Mouse (Mus musculus): Measurements from ENCODE around the gene Tuba4a.
A peak's percentile ranks its signal among the peaks of the same experiment; 100 is the strongest.

The Tuba4a gene

GRCm38 (mm10) chr1:75219531-75219930 lies at the start of gene Tuba4a:
TSS of gene Tuba4a (minus strand) at chr1:75219865.
- DNase-seq: peak; percentile 51

DNA sequence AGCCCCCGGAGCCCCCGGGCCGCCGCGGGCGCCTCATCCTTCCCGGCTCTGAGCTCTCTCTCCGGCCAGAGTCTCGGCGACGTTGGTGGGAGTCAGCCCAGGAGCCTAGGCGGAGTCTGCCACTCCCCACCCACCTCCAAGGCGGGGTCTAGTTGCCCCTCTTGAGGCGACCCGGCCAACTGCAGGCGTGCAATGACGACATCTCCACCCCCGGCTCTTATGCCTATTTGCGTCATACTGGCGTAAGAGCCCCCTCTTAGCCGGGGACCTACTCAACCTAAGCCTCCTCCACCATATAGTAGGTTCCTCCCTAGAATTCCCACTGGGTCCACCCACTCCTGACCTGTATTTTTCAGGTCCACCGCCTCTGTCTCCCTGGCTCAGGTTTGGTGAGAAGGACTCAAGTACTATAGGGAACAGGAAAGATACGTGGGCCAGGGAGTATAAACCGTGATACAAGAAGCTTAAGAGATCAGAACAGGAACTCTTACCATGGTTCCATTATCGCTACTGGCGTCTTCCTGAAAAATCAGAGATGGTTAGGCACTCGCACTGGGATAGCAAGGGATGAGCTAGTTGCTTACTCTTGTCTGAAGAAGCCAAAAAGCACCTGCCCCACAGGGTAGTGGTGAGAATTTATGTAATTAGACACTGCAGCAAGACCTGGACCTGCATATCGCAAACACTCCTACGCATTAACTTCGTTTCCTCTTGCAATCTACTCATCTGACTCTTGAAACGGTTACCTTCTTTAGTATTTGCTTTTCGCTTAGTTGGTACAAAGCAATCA lies 44.6 kb upstream of the Tuba4a start, which contains the start of gene Ptprn:
TSS of gene Ptprn (minus strand) at position 412 of the 790 bp plus-strand sequence.
- no peak for DNase-seq

DNA sequence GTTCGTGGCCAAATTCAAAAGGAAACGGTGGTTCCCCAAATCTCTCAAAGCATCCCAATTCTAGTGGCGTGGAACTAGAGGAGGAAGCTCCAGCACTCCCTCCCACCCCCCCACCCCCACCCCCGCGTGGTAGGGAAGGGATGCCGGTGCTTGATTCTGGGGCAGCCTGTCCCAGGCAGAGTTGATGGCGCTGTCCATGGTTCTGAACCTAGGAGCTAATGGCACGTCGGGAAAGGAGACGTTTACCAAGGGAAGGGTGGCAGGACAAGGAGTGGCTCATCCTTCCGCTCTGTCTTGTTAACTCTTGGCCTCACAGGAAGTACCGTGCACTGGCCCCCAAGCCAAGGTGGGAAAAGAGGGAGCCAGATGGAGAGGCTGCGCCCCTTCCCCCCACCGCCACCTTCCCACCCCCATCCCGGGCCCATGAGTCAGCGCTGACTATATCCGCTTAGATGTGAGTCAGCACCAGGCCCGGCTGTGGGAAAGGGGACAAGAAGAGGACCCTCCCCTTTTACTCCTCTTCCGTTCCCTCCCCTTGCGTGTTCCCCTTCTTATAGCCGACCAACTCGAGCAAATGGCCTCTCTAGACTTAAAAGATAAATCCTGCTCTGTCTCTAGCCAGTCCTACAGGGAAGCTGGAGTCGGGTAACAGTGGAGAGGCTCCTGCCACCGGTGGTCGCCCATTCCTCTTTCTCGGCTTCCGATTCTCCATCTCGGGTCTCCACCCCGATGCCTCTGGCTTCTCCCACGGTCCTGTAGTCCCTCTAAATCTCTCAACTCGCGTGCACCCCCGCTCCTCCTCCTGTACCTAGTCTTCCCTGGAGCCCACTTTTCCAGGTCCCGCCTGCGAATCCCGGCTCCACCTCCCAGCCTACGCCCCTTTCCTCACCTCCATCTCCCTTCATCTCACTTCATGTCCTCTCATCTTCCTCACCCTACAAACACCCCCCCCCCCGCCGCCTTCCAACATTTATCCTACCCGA lies 43.6 kb upstream of the Tuba4a start:
- DNase-seq: peak; percentile 75

GRCm38 (mm10) chr1:75261278-75261677 lies 41.6 kb upstream of the Tuba4a start:
- DNase-seq: no peak

DNA sequence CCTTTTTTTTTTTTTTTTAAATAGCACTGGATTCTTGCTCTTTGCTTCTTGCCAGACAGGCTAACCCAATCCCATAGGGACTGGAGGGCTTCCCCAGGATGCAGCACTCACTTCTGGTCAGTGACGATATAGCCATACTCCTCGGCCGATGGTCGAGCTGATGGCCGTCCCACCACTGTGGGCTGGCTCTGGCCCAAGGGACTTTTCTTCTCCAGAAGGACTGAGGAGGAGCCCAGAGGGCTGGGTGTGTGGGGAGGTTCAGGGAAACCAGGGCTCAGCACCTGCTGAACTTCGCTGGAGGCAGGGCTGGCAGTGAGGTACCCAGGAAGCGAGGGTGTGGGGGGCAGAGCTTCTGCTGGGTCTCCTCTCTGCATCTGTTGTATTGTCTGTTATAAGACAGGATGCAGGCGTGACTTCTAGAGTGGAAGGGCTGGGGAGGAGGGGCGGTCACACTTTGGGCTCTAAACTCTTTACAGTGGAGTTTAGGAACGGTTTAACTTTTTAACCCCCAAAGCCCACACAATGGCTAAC lies 35.9 kb upstream of the Tuba4a start:
- no peak for DNase-seq

- DNase-seq: no peak
These were observed 35.0 kb upstream of the Tuba4a start for GRCm38 (mm10) chr1:75254625-75255013.

DNA sequence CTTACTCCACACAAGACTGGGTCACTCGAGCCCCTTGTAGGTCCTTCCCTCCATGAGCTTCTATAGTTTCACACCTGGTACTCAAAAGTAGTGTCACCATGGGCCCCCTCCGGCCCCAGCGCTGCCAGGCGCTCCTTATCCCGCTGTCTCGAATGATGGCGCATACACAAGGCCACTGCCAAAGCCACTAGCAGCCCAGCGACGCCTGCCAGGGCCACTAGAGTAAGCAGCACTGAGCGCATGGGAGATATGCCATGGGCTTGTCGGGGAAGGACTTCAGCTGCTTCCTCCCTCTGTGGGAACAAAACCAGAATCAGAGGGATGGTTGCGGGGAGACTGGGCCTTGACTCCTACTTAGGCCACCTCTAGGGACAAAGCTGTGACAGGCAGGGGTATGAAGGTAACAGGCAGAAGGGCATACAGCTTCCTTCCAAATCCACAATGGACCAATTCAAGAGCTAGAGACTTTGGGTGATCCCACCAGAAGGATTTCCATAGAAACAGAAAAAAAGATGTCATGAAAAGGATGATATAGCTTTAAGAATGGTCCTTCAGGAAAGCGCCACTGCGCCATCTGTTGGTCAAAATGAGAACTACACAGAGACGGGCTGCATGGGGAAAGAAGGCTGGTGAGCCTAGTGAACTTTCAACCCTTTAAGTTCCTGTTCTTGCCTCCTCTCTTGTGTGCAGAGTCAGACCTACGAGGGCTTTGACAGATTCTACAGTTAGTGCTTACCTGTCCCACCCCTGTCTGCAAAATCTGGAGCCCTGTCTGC lies 34.4 kb upstream of the Tuba4a start:
- DNase-seq: peak; percentile 85

- DNase-seq: no peak
These were observed 33.4 kb upstream of the Tuba4a start for GRCm38 (mm10) chr1:75253029-75253428.

- DNase-seq: no peak
These were observed 32.6 kb upstream of the Tuba4a start for GRCm38 (mm10) chr1:75252308-75252707.

DNA sequence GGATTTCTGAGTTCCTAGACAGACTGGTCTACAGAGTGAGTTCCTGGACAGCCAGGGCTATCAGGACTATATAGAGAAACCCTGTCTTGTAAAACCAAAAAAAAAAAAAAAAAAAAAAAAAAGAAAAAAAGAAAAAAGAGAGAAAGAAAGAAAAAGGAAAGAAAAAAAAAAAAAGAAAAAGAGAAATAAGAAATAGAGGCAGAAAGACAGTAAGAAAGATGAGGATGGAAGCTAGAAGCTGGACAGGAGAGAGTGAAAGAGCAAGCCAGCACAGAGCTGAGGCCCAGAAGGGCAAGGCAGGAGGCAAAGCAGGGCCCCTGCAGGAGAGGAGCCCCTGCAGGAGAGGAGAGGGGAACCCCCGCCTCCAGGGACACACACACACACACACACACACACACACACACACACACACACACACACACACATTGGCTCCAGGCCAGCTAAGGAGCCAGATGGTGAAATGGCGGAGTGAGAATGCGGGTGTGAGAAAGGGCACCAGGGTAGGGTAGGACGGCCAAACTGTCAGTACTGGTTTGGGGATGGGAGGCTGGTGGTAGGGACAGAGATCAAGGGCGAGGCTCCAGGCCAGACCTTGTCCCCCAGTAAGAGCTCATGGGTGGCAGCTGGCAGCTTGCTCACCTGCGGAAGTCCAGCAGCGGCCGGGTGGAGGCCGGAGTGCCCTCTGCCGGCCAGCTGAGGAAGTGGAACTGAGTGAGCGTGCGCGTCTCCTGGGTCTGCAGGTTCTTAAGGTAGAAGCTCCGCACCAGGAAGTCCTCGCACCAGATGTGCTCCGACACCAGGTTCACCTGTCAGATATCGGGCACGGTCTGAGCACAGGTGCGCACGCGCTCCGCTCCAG lies 31.7 kb upstream of the Tuba4a start:
- DNase-seq: peak; percentile 87

DNA sequence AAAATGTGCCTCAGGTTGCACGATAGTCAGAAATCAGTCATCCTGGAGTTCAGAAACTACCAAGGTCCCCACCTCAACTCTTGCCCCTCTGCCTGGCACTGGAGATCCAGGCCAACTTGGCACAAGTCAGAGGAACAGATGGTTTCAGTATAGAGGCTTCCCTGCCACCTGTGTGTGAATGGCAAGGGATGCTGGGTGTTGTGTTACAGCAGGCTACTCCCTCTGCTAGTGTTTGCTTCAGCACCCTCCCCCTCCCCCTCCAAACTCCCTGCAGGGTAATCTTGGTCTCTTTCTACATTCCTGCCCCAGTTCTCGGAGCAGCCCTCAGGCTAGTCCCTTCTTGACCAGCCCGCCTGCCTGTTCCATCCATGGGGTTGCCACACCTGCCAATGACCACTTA lies 30.8 kb upstream of the Tuba4a start:
- no peak for DNase-seq

GRCm38 (mm10) chr1:75248041-75248772 lies 28.5 kb upstream of the Tuba4a start:
- no peak for DNase-seq

GRCm38 (mm10) chr1:75247071-75247930 lies 27.6 kb upstream of the Tuba4a start:
- no peak for DNase-seq

DNA sequence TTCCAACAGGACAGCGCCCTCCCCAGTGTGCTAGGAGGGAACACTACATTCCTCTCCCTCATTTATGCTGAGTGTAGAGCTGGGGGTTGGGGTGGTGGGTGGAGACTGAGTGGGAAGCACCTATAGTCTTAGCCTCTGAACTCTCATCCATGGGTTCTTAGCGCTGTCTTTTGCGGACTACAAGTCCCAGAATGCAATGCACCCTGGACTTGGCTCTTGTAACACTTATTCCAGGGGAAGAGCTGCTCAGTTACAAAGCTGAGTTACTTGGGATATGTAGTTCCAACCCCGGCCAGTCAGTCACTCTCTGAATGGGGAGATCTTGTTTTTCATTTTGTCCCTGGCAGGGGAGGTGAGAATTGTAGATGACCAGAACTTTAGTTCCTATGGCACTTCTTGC lies 25.2 kb upstream of the Tuba4a start:
- DNase-seq: peak; percentile 41

DNA sequence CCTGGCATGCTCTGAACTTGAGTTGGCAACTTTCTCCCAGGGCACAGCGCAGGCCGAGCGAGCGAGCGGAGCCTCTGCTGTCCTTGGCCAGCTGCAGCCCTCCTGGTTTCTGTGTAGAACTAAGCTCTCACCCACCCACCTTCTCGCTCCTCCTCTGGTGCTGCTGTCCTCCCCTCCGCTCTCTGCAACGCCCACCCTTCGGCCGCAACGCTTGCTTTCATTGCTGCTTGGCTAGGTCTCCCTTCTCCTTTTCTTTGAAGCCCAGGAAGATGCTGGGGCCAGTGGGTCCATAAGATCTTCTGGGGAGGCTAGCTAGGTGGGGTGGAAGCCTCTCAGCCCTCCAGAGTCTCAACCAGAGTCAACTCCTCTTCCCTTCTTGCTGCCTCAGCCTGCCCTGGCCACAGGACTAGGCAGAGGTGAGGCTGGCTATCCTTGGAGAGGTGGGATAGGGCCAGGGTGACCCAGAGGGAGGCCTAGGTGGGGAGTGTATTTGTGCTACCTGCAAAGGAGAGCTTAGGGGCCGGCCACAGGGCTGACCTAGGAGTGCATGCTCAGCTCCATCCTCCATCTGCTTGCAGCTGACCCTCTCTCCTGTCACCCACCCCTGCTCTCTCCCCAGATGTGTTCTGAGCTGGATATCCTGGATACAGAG lies 24.6 kb upstream of the Tuba4a start:
- no peak for DNase-seq

DNA sequence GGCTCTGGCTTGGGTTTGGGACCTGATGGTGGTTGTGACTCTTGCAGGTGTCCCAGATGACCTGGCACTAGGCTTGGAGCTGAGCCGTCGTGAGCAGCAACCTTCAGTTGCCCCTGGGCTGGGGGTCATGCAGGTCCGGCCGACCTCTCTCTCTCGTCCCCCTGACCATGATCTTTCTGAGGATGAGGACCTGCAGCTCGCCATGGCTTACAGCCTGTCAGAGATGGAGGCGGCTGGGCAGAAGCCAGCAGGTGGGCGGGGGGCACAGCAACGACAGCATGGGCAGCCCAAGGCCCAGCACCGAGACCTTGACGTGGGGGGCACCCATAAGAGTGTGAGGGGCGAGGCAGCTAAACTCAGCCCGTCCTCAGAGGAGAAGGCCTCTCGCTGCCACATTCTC lies 23.7 kb upstream of the Tuba4a start:
- no peak for DNase-seq

DNA sequence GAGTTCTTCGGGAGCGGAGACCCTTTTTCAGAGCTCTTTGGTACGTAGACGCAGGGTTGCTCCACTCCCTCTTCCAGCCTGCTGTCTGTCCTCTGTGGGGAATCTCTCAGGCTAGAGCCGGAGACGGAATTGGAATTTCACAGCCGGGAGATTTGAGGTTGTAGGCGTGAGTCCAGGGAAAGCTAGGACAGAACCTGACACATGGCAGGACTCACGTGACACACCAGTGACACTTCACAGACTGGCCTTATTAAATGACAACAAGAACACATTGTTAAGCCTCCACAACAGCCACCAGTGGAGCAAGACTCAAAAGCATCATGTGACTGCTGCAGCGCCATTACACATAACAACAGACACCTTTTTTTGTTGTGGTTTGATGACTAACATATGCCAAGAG lies 19.9 kb upstream of the Tuba4a start:
- no peak for DNase-seq

GRCm38 (mm10) chr1:75236117-75237050 lies 16.7 kb upstream of the Tuba4a start, which contains the start of gene Dnajb2:
TSS of gene Dnajb2 (plus strand) at chr1:75236406.
- DNase-seq: peak; percentile 94

Data from liver (tissue).